Mouse (Mus musculus) midbrain, embryonic 15.5 days (tissue): ENCODE results near the gene Efnb3. TPM values are rescaled to one million over a fixed set of nuclear protein-coding genes. Genes with fewer than 3 reads are reported as not detected.

Source experiments
- ATAC-seq: fragments of 200-750 bp; cut with Nextera tagmentation; replicated peaks from 2 replicates; pipeline ENCODE4 v1.8.0; 2017; ENCODE audit warnings: moderate TSS enrichment
- H3K27ac ChIP-seq: fragments of 300-500 bp; sonication (generic); 2 replicates; pipeline ENCODE4 v1.5.1; 2015; ENCODE audit warnings: mild to moderate bottlenecking, inconsistent platforms
- H3K27me3 ChIP-seq: fragments of 300-500 bp; sonication (generic); replicated peaks from 2 replicates; pipeline ENCODE4 v1.6.1; 2015; ENCODE audit warnings: inconsistent platforms
- H3K36me3 ChIP-seq: fragments of 300-500 bp; sonication (generic); replicated peaks from 2 replicates; pipeline ENCODE4 v1.6.1; 2015; ENCODE audit warnings: inconsistent platforms
- H3K4me1 ChIP-seq: fragments of 300-500 bp; sonication (generic); 2 replicates; pipeline ENCODE4 v1.6.1; 2015; ENCODE audit warnings: inconsistent platforms
- H3K4me2 ChIP-seq: fragments of 300-500 bp; sonication (generic); 2 replicates; pipeline ENCODE4 v1.6.1; 2015; ENCODE audit warnings: inconsistent platforms, mild to moderate bottlenecking, moderate library complexity
- H3K4me3 ChIP-seq: fragments of 300-500 bp; sonication (generic); 2 replicates; pipeline ENCODE4 v1.5.1; 2015; ENCODE audit warnings: mild to moderate bottlenecking, inconsistent platforms
- H3K9ac ChIP-seq: fragments of 300-500 bp; sonication (generic); 2 replicates; pipeline ENCODE4 v1.6.1; 2015; ENCODE audit warnings: mild to moderate bottlenecking, inconsistent platforms
- H3K9me3 ChIP-seq: fragments of 300-500 bp; sonication (generic); 2 replicates; pipeline ENCODE4 v1.6.1; 2016; ENCODE audit warnings: inconsistent platforms
- WGBS: fragments of 180-500 bp; shearing (Covaris S2); methylation state at CpG from one replicate; pipeline ENCODE4 v1.1.7; 2015; ENCODE audit warnings: mixed read lengths; 5-methylcytosine and 5-hydroxymethylcytosine counted together
- polyA plus RNA-seq: library from polyadenylated mRNA; unstranded; fragments of >200 nt; fragmentation: Nextera tagmentation; extraction: Ambion mirVana; gene quantifications from 2 replicates; pipeline ENCODE4 v1.2.1, GENCODE M21; 2015

Gene Efnb3
- polyA plus RNA-seq, 1 experiment from 2014 or later: 178 TPM

DNA sequence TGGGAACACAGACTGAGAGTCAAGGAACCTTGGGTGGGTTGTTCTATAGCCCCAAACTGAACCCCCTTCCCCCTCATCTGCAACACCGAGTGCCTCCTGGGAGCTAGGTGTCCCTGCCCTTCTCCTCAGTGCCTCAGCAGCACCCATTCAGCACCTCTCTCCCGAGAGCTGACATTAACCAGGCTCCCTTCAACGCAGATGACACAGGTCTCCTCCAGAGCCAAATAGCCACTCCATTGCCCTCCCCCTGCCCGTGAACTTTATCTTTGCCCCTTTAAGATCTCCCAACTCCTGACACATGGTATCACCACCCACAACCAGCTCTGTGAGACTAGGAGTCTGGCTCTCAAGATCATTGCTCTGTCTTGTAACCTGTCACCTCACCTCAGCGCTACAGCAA, 822 bp downstream of the Efnb3 start:
- no peaks in the 10 kb centered on the region for H3K27me3 ChIP-seq
- H3K4me1 ChIP-seq: peaks cover 73% of the 10 kb centered on the region
- peak overlapping the region; percentile 74 for H3K4me3 ChIP-seq
- H3K9me3 ChIP-seq: no peaks in the 10 kb centered on the region
- 5% methylated on average over 5 of the region's 5 CpGs for WGBS
- H3K27ac ChIP-seq: peak overlapping the region; percentile 84
- H3K4me2 ChIP-seq: peak overlapping the region; percentile 92
- peak overlapping the region; percentile 90 for H3K9ac ChIP-seq
- ATAC-seq: 0 out of 2 replicates have a peak, but pooled peaks have one; percentile 0
- H3K36me3 ChIP-seq: no peaks in the 10 kb centered on the region; the same call in 1 of the 2 replicates

DNA sequence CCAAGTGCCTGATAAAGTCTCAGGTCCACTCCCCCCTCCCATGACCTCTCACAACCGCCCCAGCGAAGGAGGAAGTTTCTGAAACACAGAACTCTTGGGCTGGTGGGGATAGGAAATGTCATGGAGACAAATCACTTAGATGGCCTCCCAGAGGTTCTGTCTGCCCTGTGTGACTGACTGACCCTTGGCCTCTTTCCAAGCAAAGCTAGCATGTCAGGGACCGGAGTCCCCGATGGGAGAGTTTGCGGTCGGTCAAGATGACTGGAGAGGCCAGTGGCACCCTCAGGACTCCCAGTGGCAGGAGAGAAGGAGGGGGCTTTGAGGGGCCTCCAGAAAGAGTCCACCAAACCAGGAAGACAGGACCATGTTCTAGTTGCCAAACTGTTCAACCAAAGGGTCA, 1.2 kb downstream of the Efnb3 start:
- Histone ChIP-seq H3K27ac (peak overlapping the region; percentile 84), H3K9ac (peak overlapping the region; percentile 90), H3K4me1 (peaks cover 77% of the 10 kb centered on the region), H3K27me3 (no peaks in the 10 kb centered on the region), H3K4me2 (peak overlapping the region; percentile 92), H3K4me3 (peak overlapping the region; percentile 74), H3K36me3 (no peaks in the 10 kb centered on the region; the same call in 1 of the 2 replicates), H3K9me3 (no peaks in the 10 kb centered on the region)
- 18% methylated on average over 6 of the region's 6 CpGs for WGBS
- ATAC-seq: no peak

GRCm38 (mm10) chr11:69557381-69557958, 2.5 kb downstream of the Efnb3 start:
- Histone ChIP-seq H3K4me3 (peak overlapping the region; percentile 74), H3K4me2 (peak overlapping the region; percentile 92), H3K9ac (peak overlapping the region; percentile 90), H3K27me3 (no peaks in the 10 kb centered on the region), H3K27ac (peak overlapping the region; percentile 79), H3K9me3 (no peaks in the 10 kb centered on the region), H3K4me1 (peaks cover 90% of the 10 kb centered on the region), H3K36me3 (no peaks in the 10 kb centered on the region; the same call in 1 of the 2 replicates)
- 4% methylated on average over 14 of the region's 14 CpGs for WGBS
- no peak for ATAC-seq

GRCm38 (mm10) chr11:69554539-69555140, 5.4 kb downstream of the Efnb3 start:
- no peaks in the 10 kb centered on the region; the same call in 1 of the 2 replicates for H3K36me3 ChIP-seq
- no peaks in the 10 kb centered on the region for H3K27me3 ChIP-seq
- peak overlapping the region; percentile 69 for H3K27ac ChIP-seq
- 81% methylated on average over 5 of the region's 5 CpGs for WGBS
- no peak overlapping the region for H3K4me2 ChIP-seq
- no peak overlapping the region for H3K9ac ChIP-seq
- H3K9me3 ChIP-seq: no peaks in the 10 kb centered on the region
- ATAC-seq: no peak
- peaks cover 74% of the 10 kb centered on the region for H3K4me1 ChIP-seq
- H3K4me3 ChIP-seq: no peak overlapping the region

DNA sequence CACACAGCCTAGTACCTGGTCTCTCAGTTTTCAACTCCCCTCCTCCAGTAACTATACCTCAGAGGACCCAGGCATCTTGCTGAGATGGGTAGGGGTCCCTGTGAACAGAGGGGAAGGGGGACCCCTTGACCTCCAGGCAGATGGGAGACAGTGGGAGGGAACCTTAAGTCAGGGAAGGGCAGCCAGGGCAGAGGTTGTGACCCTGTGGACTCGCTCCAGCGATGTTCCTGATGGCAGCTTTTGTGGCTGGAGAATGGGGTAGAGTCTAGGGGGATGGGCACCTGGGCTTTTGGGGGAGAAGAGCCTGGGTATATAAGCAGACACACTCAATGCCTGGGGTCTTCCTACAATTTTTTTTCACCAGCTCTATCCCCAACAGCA, 6.7 kb downstream of the Efnb3 start:
- Histone ChIP-seq H3K36me3 (no peaks in the 10 kb centered on the region; the same call in 1 of the 2 replicates), H3K4me3 (peak overlapping the region; percentile 19), H3K4me1 (peaks cover 77% of the 10 kb centered on the region), H3K27me3 (no peaks in the 10 kb centered on the region), H3K4me2 (peak overlapping the region; percentile 46), H3K27ac (peak overlapping the region; percentile 95), H3K9ac (peak overlapping the region; percentile 5), H3K9me3 (no peaks in the 10 kb centered on the region)
- 0% methylated on average over 2 of the region's 2 CpGs for WGBS
- peak; percentile 5; the same call in 1 of the 2 replicates for ATAC-seq

GRCm38 (mm10) chr11:69552622-69553340, 7.2 kb downstream of the Efnb3 start:
- Histone ChIP-seq H3K36me3 (no peaks in the 10 kb centered on the region; the same call in 1 of the 2 replicates), H3K4me2 (peak overlapping the region; percentile 46), H3K4me1 (peaks cover 77% of the 10 kb centered on the region), H3K27me3 (no peaks in the 10 kb centered on the region), H3K4me3 (peak overlapping the region; percentile 19), H3K27ac (peak overlapping the region; percentile 95), H3K9ac (peak overlapping the region; percentile 5), H3K9me3 (no peaks in the 10 kb centered on the region)
- peak; percentile 90 for ATAC-seq
- WGBS: 5% methylated on average over 14 of the region's 14 CpGs

- H3K9ac ChIP-seq: no peak overlapping the region
- no peak overlapping the region for H3K4me2 ChIP-seq
- H3K9me3 ChIP-seq: no peaks in the 10 kb centered on the region
- H3K4me3 ChIP-seq: no peak overlapping the region
- H3K27ac ChIP-seq: 0 out of 2 replicates have a peak overlapping the region, but pooled peaks have one; percentile 95
- WGBS: 59% methylated on average over 4 of the region's 4 CpGs
- H3K4me1 ChIP-seq: peaks cover 76% of the 10 kb centered on the region
- H3K36me3 ChIP-seq: no peaks in the 10 kb centered on the region; the same call in 1 of the 2 replicates
- no peaks in the 10 kb centered on the region for H3K27me3 ChIP-seq
- ATAC-seq: no peak
Measured at GRCm38 (mm10) chr11:69551310-69551709, 8.7 kb downstream of the Efnb3 start.

DNA sequence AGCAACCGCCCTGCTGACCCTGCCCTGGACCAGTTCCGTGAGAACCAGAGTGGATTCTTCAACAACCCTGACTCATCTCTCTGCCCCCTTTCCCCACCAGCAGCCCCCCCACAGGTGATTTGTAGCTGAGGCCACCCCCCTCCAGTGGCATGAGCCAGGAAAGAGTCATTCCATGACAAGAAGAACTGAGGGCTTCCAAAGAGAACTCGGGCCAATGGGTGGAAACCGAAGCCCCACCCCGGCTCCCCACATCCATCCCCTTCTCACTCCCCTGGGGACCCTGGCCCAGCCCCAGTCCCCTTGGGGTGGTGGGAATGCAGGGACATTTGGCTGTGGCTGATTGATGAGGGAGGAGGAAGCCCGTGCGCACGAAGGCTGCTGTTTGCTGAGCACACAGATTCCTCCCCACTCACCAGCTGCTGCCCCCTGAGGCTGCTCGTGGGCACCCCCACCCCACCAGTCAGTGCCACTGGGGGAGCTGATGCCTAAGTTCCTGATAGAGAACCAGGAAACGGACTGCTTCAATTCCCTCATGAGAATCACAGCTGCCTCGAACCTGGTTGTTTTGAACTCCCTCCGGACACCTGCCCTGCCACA, 10.8 kb downstream of the Efnb3 start, which contains the start of gene Dnah2:
Dnah2 (minus strand) TSS at position 51 of the 597 bp plus-strand sequence.
- peak within 1 kb of the TSS; percentile 96 for H3K27ac ChIP-seq
- 0 out of 2 replicates have a peak within 1 kb of the TSS, but pooled peaks have one; percentile 44 for H3K4me3 ChIP-seq
- H3K9me3 ChIP-seq: no peaks in the 10 kb centered on the region
- H3K4me1 ChIP-seq: peaks cover 76% of the 10 kb centered on the region
- no peak for ATAC-seq
- WGBS: 53% methylated on average over 12 of the region's 12 CpGs
- H3K4me2 ChIP-seq: peak within 1 kb of the TSS; percentile 79
- no peaks in the 10 kb centered on the region for H3K27me3 ChIP-seq
- no peaks in the 10 kb centered on the region for H3K36me3 ChIP-seq
- peak within 1 kb of the TSS; percentile 18; the same call in 1 of the 2 replicates for H3K9ac ChIP-seq

DNA sequence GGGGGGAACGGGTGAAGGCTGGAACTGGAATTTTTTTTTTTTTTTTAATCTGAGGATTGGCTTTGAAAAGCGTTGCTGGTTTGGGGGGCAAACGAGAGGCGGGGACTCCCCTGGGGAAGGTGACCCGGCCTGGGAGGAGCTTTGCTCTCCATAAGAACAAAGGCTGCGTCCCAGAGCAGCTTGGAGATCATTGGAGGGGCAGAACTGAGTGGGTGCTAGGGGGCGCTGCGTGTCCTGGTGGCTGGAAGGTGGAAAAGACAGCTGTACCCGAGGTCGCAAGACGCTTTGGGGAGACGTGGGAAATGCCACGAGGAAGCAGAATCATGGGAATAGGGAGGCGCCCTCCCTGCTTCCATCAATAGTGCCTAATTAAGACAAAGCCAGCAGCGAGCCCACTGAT, 12.9 kb downstream of the Efnb3 start:
- peak overlapping the region; percentile 43 for H3K9ac ChIP-seq
- WGBS: 3% methylated on average over 15 of the region's 15 CpGs
- peak overlapping the region; percentile 96 for H3K27ac ChIP-seq
- H3K4me2 ChIP-seq: peak overlapping the region; percentile 79
- H3K4me1 ChIP-seq: peaks cover 70% of the 10 kb centered on the region
- H3K9me3 ChIP-seq: no peaks in the 10 kb centered on the region
- H3K36me3 ChIP-seq: no peaks in the 10 kb centered on the region
- no peaks in the 10 kb centered on the region for H3K27me3 ChIP-seq
- peak; percentile 25 for ATAC-seq
- peak overlapping the region; percentile 44 for H3K4me3 ChIP-seq

GRCm38 (mm10) chr11:69546423-69547053, 13.5 kb downstream of the Efnb3 start:
- H3K27ac ChIP-seq: peak overlapping the region; percentile 96
- WGBS: under 1% methylated on average over 44 of the region's 44 CpGs
- H3K4me3 ChIP-seq: peak overlapping the region; percentile 44
- H3K9me3 ChIP-seq: no peaks in the 10 kb centered on the region
- H3K9ac ChIP-seq: peak overlapping the region; percentile 43
- peak; percentile 74 for ATAC-seq
- peak overlapping the region; percentile 79 for H3K4me2 ChIP-seq
- peaks cover 69% of the 10 kb centered on the region for H3K4me1 ChIP-seq
- H3K36me3 ChIP-seq: no peaks in the 10 kb centered on the region
- no peaks in the 10 kb centered on the region for H3K27me3 ChIP-seq

GRCm38 (mm10) chr11:69545957-69546356, 14.0 kb downstream of the Efnb3 start:
- Histone ChIP-seq H3K27ac (peak overlapping the region; percentile 96), H3K27me3 (no peaks in the 10 kb centered on the region), H3K4me1 (peaks cover 69% of the 10 kb centered on the region), H3K4me3 (peak overlapping the region; percentile 44), H3K4me2 (peak overlapping the region; percentile 79), H3K9me3 (no peaks in the 10 kb centered on the region), H3K9ac (peak overlapping the region; percentile 43), H3K36me3 (no peaks in the 10 kb centered on the region)
- 0 out of 2 replicates have a peak, but pooled peaks have one; percentile 8 for ATAC-seq
- WGBS: 8% methylated on average over 7 of the region's 7 CpGs
